Mouse (Mus musculus): ENCODE data around the gene Steap2. TPM values are rescaled to one million over a fixed set of nuclear protein-coding genes. Genes with fewer than 3 reads are reported as not detected.

Gene Steap2
- polyA plus RNA-seq, 1 experiment from 2014 or later, result 24.8 TPM

DNA sequence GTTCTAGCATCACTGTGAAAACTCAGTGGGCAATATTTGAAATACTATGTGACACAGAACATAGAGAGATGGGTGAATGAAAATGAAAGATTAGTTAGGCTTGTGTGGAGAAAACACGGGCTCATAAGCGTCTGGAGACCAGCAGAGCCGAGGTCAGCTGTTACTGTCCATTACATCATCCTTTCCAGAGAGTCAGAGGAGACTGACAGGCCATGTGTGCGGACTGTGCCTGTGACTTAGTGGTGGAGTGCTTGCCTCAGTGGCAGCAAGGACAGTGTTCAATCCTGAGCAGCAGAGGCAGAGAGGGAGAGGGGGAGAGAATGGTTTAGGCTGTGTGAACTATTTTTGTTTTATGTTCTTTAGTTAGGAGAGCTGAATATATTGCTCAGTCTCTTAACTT is 76.0 kb downstream of the Steap2 start:
- Histone ChIP-seq H3K9me3 (replicated peaks; ENCODE audit: low read length) (no peaks in the 10 kb centered on the region), H3K4me1 (replicated peaks; ENCODE audit: insufficient read depth, low read length) (no peaks in the 10 kb centered on the region), H3K4me2 (ENCODE audit: low read length) (no peak overlapping the region), H3K27me3 (ENCODE audit: insufficient read depth, low read length) (no peaks in the 10 kb centered on the region), H3K27ac (no peak overlapping the region), H3K4me3 (replicated peaks; ENCODE audit: low read depth, low read length) (no peak overlapping the region), H3K36me3 (ENCODE audit: insufficient read depth, low read length) (no peaks in the 10 kb centered on the region), H3K9ac (ENCODE audit: low read depth, low read length) (no peak overlapping the region)
- WGBS, result 70% methylated on average over 4 of the region's 4 CpGs
- no peak for ATAC-seq (replicated peaks; ENCODE audit: low FRiP score, low read depth)
- no peak for DNase-seq (ENCODE audit: low spot score)
- no peak for TF ChIP-seq CTCF (IDR thresholded peaks at IDR 0.05; ENCODE audit: low read depth)

Other genes with a start within 250 kb of the Steap2 start
- not detected in 2 replicates for gene 1700015F17Rik, start 215.4 kb downstream of the Steap2 start, polyA plus RNA-seq (2015; fragmentation: Nextera tagmentation; extraction: Ambion mirVana)
- gene Cldn12, start 179.6 kb downstream of the Steap2 start, polyA plus RNA-seq (2015; fragmentation: Nextera tagmentation; extraction: Ambion mirVana), result 31.5 and 34.0 TPM in 2 replicates
- gene Gtpbp10, start 135.0 kb downstream of the Steap2 start, polyA plus RNA-seq (2015; fragmentation: Nextera tagmentation; extraction: Ambion mirVana), result 29.6 and 30.2 TPM in 2 replicates
- 0.59 and 0.66 TPM in 2 replicates for gene Gm8773, start 120.8 kb downstream of the Steap2 start, polyA plus RNA-seq (2015; fragmentation: Nextera tagmentation; extraction: Ambion mirVana)
- gene Cfap69, start 30.3 kb downstream of the Steap2 start, polyA plus RNA-seq (2015; fragmentation: Nextera tagmentation; extraction: Ambion mirVana), result 1.6 and 3.7 TPM in 2 replicates
- 12.1 and 13.2 TPM in 2 replicates for gene Steap1, start 54.7 kb upstream of the Steap2 start, polyA plus RNA-seq (2015; fragmentation: Nextera tagmentation; extraction: Ambion mirVana)

All from kidney, postnatal 0 days (tissue).